Comparison of ENCODE assay signal across 20 mouse cellular contexts in genomic region chr15:99637405-99638123, GRCm38 (mm10). TPM values are rescaled to one million over a fixed set of nuclear protein-coding genes. Genes with fewer than 3 reads are reported as not detected.
A peak's percentile ranks its signal among the peaks of the same experiment; 100 is the strongest.
DNase-seq lines count a peak whose midpoint lies in the region; ATAC-seq and TF ChIP-seq lines count a peak whose summit lies in the region.
"Had no signal": no experiment of that assay in that cellular context is flagged by ENCODE, and none has a peak within 500 bp of the region (broad histone marks: within the 10 kb centered on the region; RNA-seq: fewer than 3 reads in every experiment).

No protein-coding gene starts in this region.

- H3K4me1 ChIP-seq in forebrain, embryonic 14.5 days (ENCODE audit: control insufficient read depth, insufficient read depth, low read length), result no peaks in the 10 kb centered on the region
- H3K4me1 ChIP-seq in hindbrain, embryonic 15.5 days (replicated peaks), result peaks cover 25% of the 10 kb centered on the region
- peaks cover 23% of the 10 kb centered on the region for H3K4me1 ChIP-seq in midbrain, embryonic 15.5 days
- H3K4me1 ChIP-seq: intestine, embryonic 15.5 days; kidney, embryonic 15.5 days had no signal

- no peak overlapping the region for H3K4me3 ChIP-seq in forebrain, embryonic 14.5 days (ENCODE audit: low read depth, low read length)
- no peak overlapping the region for H3K4me3 ChIP-seq in hindbrain, embryonic 15.5 days
- no peak overlapping the region for H3K4me3 ChIP-seq in midbrain, embryonic 15.5 days
- H3K4me3 ChIP-seq: intestine, embryonic 15.5 days; kidney, embryonic 15.5 days; left cerebral cortex, adult 2 months had no signal

- no peak for TF ChIP-seq POLR2A in brain, embryonic 14.5 days (IDR thresholded peaks at IDR 0.05; ENCODE audit: borderline replicate concordance, extremely low read depth, insufficient read depth, insufficient read length, poor library complexity, severe bottlenecking)

- no peak for TF ChIP-seq CTCF in brain, embryonic 14.5 days (IDR thresholded peaks at IDR 0.05; ENCODE audit: borderline replicate concordance, extremely low read depth, insufficient read depth, insufficient read length)

- 75% methylated on average over 12 of the region's 12 CpGs for WGBS in forebrain, embryonic 14.5 days
- 28% methylated on average over 12 of the region's 12 CpGs for WGBS in hindbrain, embryonic 15.5 days
- 38% methylated on average over 12 of the region's 12 CpGs for WGBS in midbrain, embryonic 15.5 days

- no peak overlapping the region for H3K4me2 ChIP-seq in forebrain, embryonic 14.5 days (ENCODE audit: low read length)
- peak overlapping the region; percentile 40 for H3K4me2 ChIP-seq in hindbrain, embryonic 15.5 days
- peak overlapping the region; percentile 22 for H3K4me2 ChIP-seq in midbrain, embryonic 15.5 days
- H3K4me2 ChIP-seq: intestine, embryonic 15.5 days; kidney, embryonic 15.5 days had no signal

- DNase-seq in brain, embryonic 14.5 days (ENCODE audit: low read depth), result peak; percentile 62
- DNase-seq in forebrain, embryonic 14.5 days (ENCODE audit: low spot score), result no peak
- no peak for DNase-seq in gastrocnemius, postnatal 10 days
- no peak for DNase-seq in heart, adult 11 months
- no peak for DNase-seq in left cerebral cortex, adult 18-20 months (ENCODE audit: low spot score in 2 of 2)
- DNase-seq: adrenal gland, adult 2 months; cerebellum, adult 18-20 months; heart, postnatal 14 days; liver; lung, adult 2 months; thymus, adult 18-20 months had no signal

- no peak overlapping the region for H3K9ac ChIP-seq in forebrain, embryonic 14.5 days (ENCODE audit: low read length)
- no peak overlapping the region for H3K9ac ChIP-seq in hindbrain, embryonic 15.5 days
- H3K9ac ChIP-seq in midbrain, embryonic 15.5 days, result no peak overlapping the region
- H3K9ac ChIP-seq: intestine, embryonic 15.5 days; kidney, embryonic 15.5 days had no signal

- no peak for ATAC-seq in forebrain, embryonic 14.5 days
- peak; percentile 69; the same call in 1 of the 2 replicates for ATAC-seq in hindbrain, embryonic 15.5 days (ENCODE audit: low FRiP score, low read depth)
- ATAC-seq in midbrain, embryonic 15.5 days (replicated peaks), result peak; percentile 63; the same call in 1 of the 2 replicates
- ATAC-seq: intestine, embryonic 15.5 days had no signal

- peaks cover 71% of the 10 kb centered on the region for H3K36me3 ChIP-seq in forebrain, embryonic 14.5 days (ENCODE audit: control insufficient read depth, insufficient read depth, low read length)
- H3K36me3 ChIP-seq in hindbrain, embryonic 15.5 days, result peaks cover 2% of the 10 kb centered on the region; the same call in 1 of the 2 replicates
- H3K36me3 ChIP-seq in midbrain, embryonic 15.5 days (replicated peaks), result peaks cover under 1% of the 10 kb centered on the region; the same call in 1 of the 2 replicates

- peak overlapping the region; percentile 76 for H3K27ac ChIP-seq in forebrain, embryonic 14.5 days (ENCODE audit: low read depth, low read length)
- peak overlapping the region; percentile 80 for H3K27ac ChIP-seq in hindbrain, embryonic 15.5 days (replicated peaks)
- H3K27ac ChIP-seq in midbrain, embryonic 15.5 days, result peak overlapping the region; percentile 81
- H3K27ac ChIP-seq: intestine, embryonic 15.5 days; kidney, embryonic 15.5 days; left cerebral cortex, adult 2 months; macrophage had no signal

- H3K27me3 ChIP-seq in forebrain, embryonic 14.5 days (replicated peaks; ENCODE audit: control insufficient read depth, insufficient read depth, low read length), result no peaks in the 10 kb centered on the region
- H3K27me3 ChIP-seq in hindbrain, embryonic 15.5 days, result no peaks in the 10 kb centered on the region
- no peaks in the 10 kb centered on the region for H3K27me3 ChIP-seq in midbrain, embryonic 15.5 days (replicated peaks)
- H3K27me3 ChIP-seq: intestine, embryonic 15.5 days; kidney, embryonic 15.5 days had no signal

- H3K9me3 ChIP-seq in forebrain, embryonic 14.5 days (replicated peaks; ENCODE audit: control insufficient read depth, low read length), result no peaks in the 10 kb centered on the region
- no peaks in the 10 kb centered on the region for H3K9me3 ChIP-seq in hindbrain, embryonic 15.5 days
- H3K9me3 ChIP-seq in midbrain, embryonic 15.5 days, result no peaks in the 10 kb centered on the region
- H3K9me3 ChIP-seq: intestine, embryonic 15.5 days; kidney, embryonic 15.5 days had no signal

RNA-seq across cellular contexts. Expression of gene Racgap1, which starts 13.9 kb away (rescaled TPM):
- 83.0 and 118 TPM in 2 replicates for polyA plus RNA-seq in brain, embryonic 14.5 days (2012; rRNA removed)
- polyA plus RNA-seq in forebrain, embryonic 14.5 days (2014; fragmentation: Nextera tagmentation; extraction: Ambion mirVana), result 74.2 and 78.9 TPM in 2 replicates
- 63.3 and 67.1 TPM in 2 replicates for polyA plus RNA-seq in hindbrain, embryonic 15.5 days (2015; fragmentation: Nextera tagmentation; extraction: Ambion mirVana)
- polyA plus RNA-seq in midbrain, embryonic 15.5 days (2015; fragmentation: Nextera tagmentation; extraction: Ambion mirVana), result 49.0 and 56.9 TPM in 2 replicates
- total RNA-seq in gastrocnemius, postnatal 10 days (2021), result 10 to 100 TPM; 18.3 to 23.9 TPM
- total RNA-seq in left cerebral cortex, adult 18-20 months (2021), result 10 to 100 TPM; 12.4 to 13.0 TPM

RNA-seq across cellular contexts. Expression of gene Asic1, which starts 32.6 kb away (rescaled TPM):
- polyA plus RNA-seq in brain, embryonic 14.5 days (2012; rRNA removed), result 81.2 and 114 TPM in 2 replicates
- 15.6 and 18.9 TPM in 2 replicates for polyA plus RNA-seq in forebrain, embryonic 14.5 days (2014; fragmentation: Nextera tagmentation; extraction: Ambion mirVana)
- polyA plus RNA-seq in hindbrain, embryonic 15.5 days (2015; fragmentation: Nextera tagmentation; extraction: Ambion mirVana), result 58.1 and 63.6 TPM in 2 replicates
- polyA plus RNA-seq in midbrain, embryonic 15.5 days (2015; fragmentation: Nextera tagmentation; extraction: Ambion mirVana), result 64.0 and 65.9 TPM in 2 replicates
- total RNA-seq in gastrocnemius, postnatal 10 days (2021), result 1 to 10 TPM; 1.1 to 2.1 TPM
- total RNA-seq in left cerebral cortex, adult 18-20 months (2021), result 10 to 100 TPM; 62.7 to 75.8 TPM

RNA-seq across cellular contexts. Expression of gene Aqp6, which starts 36.4 kb away (rescaled TPM):
- 2.8 and 4.4 TPM in 2 replicates for polyA plus RNA-seq in brain, embryonic 14.5 days (2012; rRNA removed)
- polyA plus RNA-seq in forebrain, embryonic 14.5 days (2014; fragmentation: Nextera tagmentation; extraction: Ambion mirVana), result 0.10 TPM in 1 of 2 replicates, not detected in the other
- polyA plus RNA-seq in hindbrain, embryonic 15.5 days (2015; fragmentation: Nextera tagmentation; extraction: Ambion mirVana), result 0.78 and 1.00 TPM in 2 replicates
- 0.41 and 0.49 TPM in 2 replicates for polyA plus RNA-seq in midbrain, embryonic 15.5 days (2015; fragmentation: Nextera tagmentation; extraction: Ambion mirVana)
- total RNA-seq in gastrocnemius, postnatal 10 days (2021), result not detected
- total RNA-seq in left cerebral cortex, adult 18-20 months (2021), result under 1 TPM; 0.35 to 0.61 TPM
- total RNA-seq: adrenal gland, adult 2 months; gastrocnemius, adult 18-20 months; heart, postnatal 14 days; layer of hippocampus, adult 18-20 months had no signal
- polyA plus RNA-seq: adrenal gland, adult 2 months; intestine, embryonic 15.5 days; kidney, embryonic 15.5 days; lung, adult 2 months; macrophage had no signal

RNA-seq across cellular contexts. Expression of gene Aqp5, which starts 47.0 kb away (rescaled TPM):
- polyA plus RNA-seq in brain, embryonic 14.5 days (2012; rRNA removed), result 1.1 and 1.7 TPM in 2 replicates
- 0.15 TPM in 1 of 2 replicates, not detected in the other for polyA plus RNA-seq in forebrain, embryonic 14.5 days (2014; fragmentation: Nextera tagmentation; extraction: Ambion mirVana)
- 1.3 and 2.4 TPM in 2 replicates for polyA plus RNA-seq in hindbrain, embryonic 15.5 days (2015; fragmentation: Nextera tagmentation; extraction: Ambion mirVana)
- polyA plus RNA-seq in midbrain, embryonic 15.5 days (2015; fragmentation: Nextera tagmentation; extraction: Ambion mirVana), result 1.3 and 1.4 TPM in 2 replicates
- under 1 TPM in 1 of 2 experiments, not detected in 1; 0.49 TPM for total RNA-seq in gastrocnemius, postnatal 10 days (2021)
- under 1 TPM in 1 of 2 experiments, not detected in 1; 0.30 TPM for total RNA-seq in left cerebral cortex, adult 18-20 months (2021)
- total RNA-seq: layer of hippocampus, adult 18-20 months had no signal
- polyA plus RNA-seq: macrophage had no signal

RNA-seq across cellular contexts. Expression of gene Aqp2, which starts 58.7 kb away (rescaled TPM):
- polyA plus RNA-seq in brain, embryonic 14.5 days (2012; rRNA removed), result 0.07 and 0.08 TPM in 2 replicates
- polyA plus RNA-seq in forebrain, embryonic 14.5 days (2014; fragmentation: Nextera tagmentation; extraction: Ambion mirVana), result not detected in 2 replicates
- not detected in 2 replicates for polyA plus RNA-seq in hindbrain, embryonic 15.5 days (2015; fragmentation: Nextera tagmentation; extraction: Ambion mirVana)
- not detected in 2 replicates for polyA plus RNA-seq in midbrain, embryonic 15.5 days (2015; fragmentation: Nextera tagmentation; extraction: Ambion mirVana)
- total RNA-seq in gastrocnemius, postnatal 10 days (2021), result not detected
- not detected for total RNA-seq in left cerebral cortex, adult 18-20 months (2021)
- total RNA-seq: ES-E14; gastrocnemius, adult 18-20 months; heart, postnatal 14 days; layer of hippocampus, adult 18-20 months had no signal
- polyA plus RNA-seq: intestine, embryonic 15.5 days; macrophage had no signal
